Mouse (Mus musculus): ENCODE measurements at regions not wholly inside any gene's neighbourhood (a gene's known extent, or its start where the extent isn't known, plus 50 kb on each side); places are given as distances from the start of the nearest gene placed in this dataset.

DNA sequence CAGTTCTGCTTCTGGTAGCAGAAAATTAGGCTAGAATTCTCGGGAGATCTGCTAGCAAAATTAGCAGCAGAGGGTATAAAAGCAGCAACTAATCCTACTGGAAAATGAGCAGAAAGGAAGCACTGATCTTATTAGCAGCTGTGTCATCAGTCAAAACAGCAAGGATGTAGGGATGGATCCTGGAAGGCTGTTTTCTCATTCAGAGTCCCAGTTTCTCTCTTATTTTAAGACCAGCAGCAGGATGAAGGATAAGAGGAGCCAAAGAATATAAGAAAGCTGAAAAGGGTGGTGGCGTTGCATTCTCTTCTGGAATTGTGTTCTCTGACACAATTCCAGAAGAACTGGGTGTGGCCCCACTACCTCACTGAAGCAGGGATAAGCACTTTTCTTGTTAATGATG lies 123.0 kb upstream of the Pja2 start:
- TF ChIP-seq POLR2A (IDR thresholded peaks at IDR 0.05; ENCODE audit: low read depth, low read length): no peak
- TF ChIP-seq CTCF (IDR thresholded peaks at IDR 0.05; ENCODE audit: borderline replicate concordance, insufficient read depth, low read length): no peak

Measured in embryonic fibroblast, embryonic 13.5 days (primary cell).